Mouse (Mus musculus): ENCODE measurements at regions not wholly inside any gene's neighbourhood (a gene's known extent, or its start where the extent isn't known, plus 50 kb on each side); places are given as distances from the start of the nearest gene placed in this dataset.
A peak's percentile ranks its signal among the peaks of the same experiment; 100 is the strongest.

GRCm38 (mm10) chr4:87473331-87474039, 243.2 kb upstream of the Slc24a2 start:
- no peak overlapping the region for H3K4me3 ChIP-seq
- H3K4me2 ChIP-seq (ENCODE audit: low read depth): no peak overlapping the region
- no peaks in the 10 kb centered on the region for H3K36me3 ChIP-seq (ENCODE audit: control insufficient read depth, insufficient read depth)
- TF ChIP-seq E2F4 (IDR thresholded peaks at IDR 0.05; ENCODE audit: insufficient read depth) (no peak), TCF12 (IDR thresholded peaks at IDR 0.05; ENCODE audit: insufficient read depth, poor library complexity, severe bottlenecking) (no peak), POLR2A (IDR thresholded peaks at IDR 0.05; ENCODE audit: insufficient read length, low read depth) (no peak), REST (IDR thresholded peaks at IDR 0.05; ENCODE audit: insufficient read depth, insufficient read length) (no peak), MYOG (IDR thresholded peaks at IDR 0.05; ENCODE audit: control insufficient read depth in 1 of 3, insufficient read depth in 1 of 3, insufficient read length in 2 of 3, low read depth in 2 of 3) (no peak), MYOD1 (IDR thresholded peaks at IDR 0.05; ENCODE audit: control insufficient read depth in 1 of 3, insufficient read length in 2 of 3, low read depth in 2 of 3) (no peak), MAX (IDR thresholded peaks at IDR 0.05; ENCODE audit: low read depth) (no peak), CEBPB (IDR thresholded peaks at IDR 0.05; ENCODE audit: insufficient read depth, poor library complexity, severe bottlenecking) (no peak), USF1 (IDR thresholded peaks at IDR 0.05; ENCODE audit: low read depth) (no peak), POLR2AphosphoS2 (IDR thresholded peaks at IDR 0.05; ENCODE audit: insufficient read length, low read depth) (no peak), SRF (IDR thresholded peaks at IDR 0.05; ENCODE audit: control insufficient read depth, insufficient read length, low read depth) (no peak), TCF3 (IDR thresholded peaks at IDR 0.05; ENCODE audit: insufficient read length, low read depth) (no peak)
- no peaks in the 10 kb centered on the region for H3K79me2 ChIP-seq (ENCODE audit: control insufficient read depth, insufficient read depth)
- no peaks in the 10 kb centered on the region for H3K27me3 ChIP-seq (ENCODE audit: control insufficient read depth, insufficient read depth, insufficient read length)
- no peak overlapping the region for H3ac ChIP-seq (ENCODE audit: control insufficient read depth, insufficient read length)

GRCm38 (mm10) chr4:87472787-87473186, 242.5 kb upstream of the Slc24a2 start:
- Histone ChIP-seq H3K36me3 (ENCODE audit: control insufficient read depth, insufficient read depth) (no peaks in the 10 kb centered on the region), H3K79me2 (ENCODE audit: control insufficient read depth, insufficient read depth) (no peaks in the 10 kb centered on the region), H3K27me3 (ENCODE audit: control insufficient read depth, insufficient read depth, insufficient read length) (no peaks in the 10 kb centered on the region), H3K4me3 (no peak overlapping the region), H3ac (ENCODE audit: control insufficient read depth, insufficient read length) (no peak overlapping the region), H3K4me2 (ENCODE audit: low read depth) (no peak overlapping the region)
- TF ChIP-seq MYOD1 (IDR thresholded peaks at IDR 0.05; ENCODE audit: control insufficient read depth in 1 of 3, insufficient read length in 2 of 3, low read depth in 2 of 3) (no peak), E2F4 (IDR thresholded peaks at IDR 0.05; ENCODE audit: insufficient read depth) (no peak), TCF12 (IDR thresholded peaks at IDR 0.05; ENCODE audit: insufficient read depth, poor library complexity, severe bottlenecking) (no peak), USF1 (IDR thresholded peaks at IDR 0.05; ENCODE audit: low read depth) (no peak), MAX (IDR thresholded peaks at IDR 0.05; ENCODE audit: low read depth) (no peak), POLR2A (IDR thresholded peaks at IDR 0.05; ENCODE audit: insufficient read length, low read depth) (no peak), REST (IDR thresholded peaks at IDR 0.05; ENCODE audit: insufficient read depth, insufficient read length) (no peak), CEBPB (IDR thresholded peaks at IDR 0.05; ENCODE audit: insufficient read depth, poor library complexity, severe bottlenecking) (no peak), POLR2AphosphoS2 (IDR thresholded peaks at IDR 0.05; ENCODE audit: insufficient read length, low read depth) (no peak)

GRCm38 (mm10) chr4:87471385-87471784, 241.1 kb upstream of the Slc24a2 start:
- no peak overlapping the region for H3K4me3 ChIP-seq
- H3K27me3 ChIP-seq (ENCODE audit: control insufficient read depth, insufficient read depth, insufficient read length): no peaks in the 10 kb centered on the region
- TF ChIP-seq E2F4 (IDR thresholded peaks at IDR 0.05; ENCODE audit: insufficient read depth): no peak
- TF ChIP-seq MYOG (IDR thresholded peaks at IDR 0.05; ENCODE audit: control insufficient read depth in 1 of 3, insufficient read depth in 1 of 3, insufficient read length in 2 of 3, low read depth in 2 of 3): no peak
- H3K36me3 ChIP-seq (ENCODE audit: control insufficient read depth, insufficient read depth): no peaks in the 10 kb centered on the region
- H3K4me2 ChIP-seq (ENCODE audit: low read depth): no peak overlapping the region
- no peak overlapping the region for H3ac ChIP-seq (ENCODE audit: control insufficient read depth, insufficient read length)
- no peaks in the 10 kb centered on the region for H3K79me2 ChIP-seq (ENCODE audit: control insufficient read depth, insufficient read depth)

GRCm38 (mm10) chr4:87467600-87467999, 237.3 kb upstream of the Slc24a2 start:
- Histone ChIP-seq H3K4me2 (ENCODE audit: low read depth) (no peak overlapping the region), H3K79me2 (ENCODE audit: control insufficient read depth, insufficient read depth) (no peaks in the 10 kb centered on the region), H3ac (ENCODE audit: control insufficient read depth, insufficient read length) (no peak overlapping the region), H3K4me3 (no peak overlapping the region), H3K36me3 (ENCODE audit: control insufficient read depth, insufficient read depth) (no peaks in the 10 kb centered on the region), H3K27me3 (ENCODE audit: control insufficient read depth, insufficient read depth, insufficient read length) (no peaks in the 10 kb centered on the region)
- TF ChIP-seq CEBPB (IDR thresholded peaks at IDR 0.05; ENCODE audit: insufficient read depth, poor library complexity, severe bottlenecking) (peak; percentile 51; the same call in 1 of the 2 replicates), E2F4 (IDR thresholded peaks at IDR 0.05; ENCODE audit: insufficient read depth) (no peak)

GRCm38 (mm10) chr4:87467018-87467417, 236.7 kb upstream of the Slc24a2 start:
- TF ChIP-seq POLR2A (IDR thresholded peaks at IDR 0.05; ENCODE audit: insufficient read length, low read depth) (no peak), USF1 (IDR thresholded peaks at IDR 0.05; ENCODE audit: low read depth) (no peak), TCF12 (IDR thresholded peaks at IDR 0.05; ENCODE audit: insufficient read depth, poor library complexity, severe bottlenecking) (no peak), MYOG (IDR thresholded peaks at IDR 0.05; ENCODE audit: control insufficient read depth in 1 of 3, insufficient read depth in 1 of 3, insufficient read length in 2 of 3, low read depth in 2 of 3) (no peak), CEBPB (IDR thresholded peaks at IDR 0.05; ENCODE audit: insufficient read depth, poor library complexity, severe bottlenecking) (no peak), POLR2AphosphoS2 (IDR thresholded peaks at IDR 0.05; ENCODE audit: insufficient read length, low read depth) (no peak), MAX (IDR thresholded peaks at IDR 0.05; ENCODE audit: low read depth) (no peak), TCF3 (IDR thresholded peaks at IDR 0.05; ENCODE audit: insufficient read length, low read depth) (no peak), MYOD1 (IDR thresholded peaks at IDR 0.05; ENCODE audit: control insufficient read depth in 1 of 3, insufficient read length in 2 of 3, low read depth in 2 of 3) (no peak)
- Histone ChIP-seq H3K4me3 (no peak overlapping the region), H3K79me2 (ENCODE audit: control insufficient read depth, insufficient read depth) (no peaks in the 10 kb centered on the region), H3ac (ENCODE audit: control insufficient read depth, insufficient read length) (no peak overlapping the region), H3K36me3 (ENCODE audit: control insufficient read depth, insufficient read depth) (no peaks in the 10 kb centered on the region), H3K27me3 (ENCODE audit: control insufficient read depth, insufficient read depth, insufficient read length) (no peaks in the 10 kb centered on the region), H3K4me2 (ENCODE audit: low read depth) (no peak overlapping the region)
